Mouse (Mus musculus) bone marrow macrophage, adult 2 months (primary cell): ENCODE measurements around the gene Dusp16. TPM values are rescaled to one million over a fixed set of nuclear protein-coding genes. Genes with fewer than 3 reads are reported as not detected.
"Not testable (repeated sequence)": the region's sequence is repeated elsewhere in the genome, so short reads cannot be mapped to it uniquely, and the experiment has no call there.

Experiments used
- H3K27ac ChIP-seq: 2 replicates; pipeline ENCODE4 v1.5.1; 2012; ENCODE audit warnings: low read depth, low read length; ENCODE audit not compliant: insufficient read depth
- H3K4me1 ChIP-seq: 2 replicates; pipeline ENCODE4 v1.6.1; 2012; ENCODE audit warnings: low read length; ENCODE audit not compliant: control insufficient read depth, insufficient read depth
- H3K4me3 ChIP-seq: 2 replicates; pipeline ENCODE4 v1.5.1; 2012; ENCODE audit warnings: mild to moderate bottlenecking, low read length, moderate library complexity; ENCODE audit not compliant: insufficient read depth
- CTCF ChIP-seq: IDR thresholded peaks from 2 replicates; pipeline ENCODE4 v1.5.1; 2012; ENCODE audit warnings: low read depth, mild to moderate bottlenecking, low read length, moderate library complexity
- POLR2A ChIP-seq: IDR thresholded peaks from 2 replicates; pipeline ENCODE4 v1.6.1; 2012; ENCODE audit warnings: mild to moderate bottlenecking, low read depth, low read length, borderline replicate concordance
- polyA plus RNA-seq: library from polyadenylated mRNA; stranded (reverse); fragments of >200 nt; gene quantifications from 2 replicates; pipeline ENCODE4 v1.2.4, GENCODE M21; 2012; ENCODE audit not compliant: missing spikeins, insufficient read depth, insufficient read length

Dusp16 gene
- polyA plus RNA-seq, 1 experiment: 6.9 TPM

GRCm38 (mm10) chr6:134685515-134685914 lies 106.9 kb downstream of the Dusp16 start:
- H3K27ac ChIP-seq: no peak overlapping the region
- no peak for TF ChIP-seq CTCF
- no peak for TF ChIP-seq POLR2A
- no peaks in the 10 kb centered on the region for H3K4me1 ChIP-seq
- H3K4me3 ChIP-seq: no peak overlapping the region

- TF ChIP-seq CTCF: no peak
- no peak for TF ChIP-seq POLR2A
- H3K4me3 ChIP-seq: no peak overlapping the region
- H3K4me1 ChIP-seq: no peaks in the 10 kb centered on the region
- H3K27ac ChIP-seq: no peak overlapping the region
Measured at GRCm38 (mm10) chr6:134685040-134685439, 107.4 kb downstream of the Dusp16 start.

- Histone ChIP-seq H3K4me3 (no peak overlapping the region), H3K4me1 (peaks cover 3% of the 10 kb centered on the region; the same call in 1 of the 2 replicates), H3K27ac (no peak overlapping the region)
- TF ChIP-seq POLR2A (no peak), CTCF (no peak)
Measured at GRCm38 (mm10) chr6:134684354-134684915, 108.0 kb downstream of the Dusp16 start.

- H3K4me1 ChIP-seq, H3K27ac ChIP-seq, H3K4me3 ChIP-seq: not testable (repeated sequence)
Measured at GRCm38 (mm10) chr6:134679330-134679729, 113.1 kb downstream of the Dusp16 start.

- no peak for TF ChIP-seq POLR2A
- no peak for TF ChIP-seq CTCF
- H3K27ac ChIP-seq: no peak overlapping the region
- H3K4me1 ChIP-seq: peaks cover 6% of the 10 kb centered on the region
Measured at GRCm38 (mm10) chr6:134678037-134678436, 114.4 kb downstream of the Dusp16 start.

GRCm38 (mm10) chr6:134677504-134677903 lies 114.9 kb downstream of the Dusp16 start:
- Histone ChIP-seq H3K27ac (no peak overlapping the region), H3K4me3 (no peak overlapping the region), H3K4me1 (peaks cover 7% of the 10 kb centered on the region)
- TF ChIP-seq POLR2A (no peak), CTCF (no peak)

More at GRCm38 (mm10) chr6:134678037-134678436, 114.4 kb downstream of the Dusp16 start:
- no peak overlapping the region for H3K4me3 ChIP-seq

- peaks cover 31% of the 10 kb centered on the region for H3K4me1 ChIP-seq
- not testable (repeated sequence) for H3K4me3 ChIP-seq, H3K27ac ChIP-seq
Measured at GRCm38 (mm10) chr6:134673712-134674111, 118.7 kb downstream of the Dusp16 start.

- TF ChIP-seq CTCF (no peak), POLR2A (no peak)
- Histone ChIP-seq H3K4me3 (no peak overlapping the region), H3K27ac (no peak overlapping the region), H3K4me1 (peaks cover 33% of the 10 kb centered on the region)
Measured at GRCm38 (mm10) chr6:134670881-134671411, 121.5 kb downstream of the Dusp16 start.

- H3K4me3 ChIP-seq: no peak overlapping the region
- no peak overlapping the region for H3K27ac ChIP-seq
- no peak for TF ChIP-seq CTCF
- TF ChIP-seq POLR2A: no peak
- H3K4me1 ChIP-seq: peaks cover 33% of the 10 kb centered on the region
Measured at GRCm38 (mm10) chr6:134669179-134669865, 123.1 kb downstream of the Dusp16 start.

GRCm38 (mm10) chr6:134668519-134668918 lies 123.9 kb downstream of the Dusp16 start:
- Histone ChIP-seq H3K27ac (no peak overlapping the region), H3K4me3 (no peak overlapping the region), H3K4me1 (peaks cover 30% of the 10 kb centered on the region)
- TF ChIP-seq CTCF (no peak), POLR2A (no peak)

- Histone ChIP-seq H3K4me3 (no peak overlapping the region), H3K4me1 (peaks cover 16% of the 10 kb centered on the region), H3K27ac (no peak overlapping the region)
- TF ChIP-seq POLR2A: no peak
- no peak for TF ChIP-seq CTCF
Measured at GRCm38 (mm10) chr6:134665817-134666216, 126.6 kb downstream of the Dusp16 start.

Other genes starting within 250 kb of the Dusp16 start
- 33.1 and 37.0 TPM in 2 replicates for gene Lrp6, start 225.7 kb downstream of the Dusp16 start, polyA plus RNA-seq
- gene Mansc1, start 160.1 kb downstream of the Dusp16 start, polyA plus RNA-seq: 4.3 and 5.6 TPM in 2 replicates
- gene Borcs5, start 153.1 kb downstream of the Dusp16 start, polyA plus RNA-seq: 3.6 and 4.5 TPM in 2 replicates
- 14.0 and 14.2 TPM in 2 replicates for gene Crebl2, start 37.5 kb upstream of the Dusp16 start, polyA plus RNA-seq
- 6.6 and 7.3 TPM in 2 replicates for gene Gpr19, start 106.0 kb upstream of the Dusp16 start, polyA plus RNA-seq
- 84.8 and 88.6 TPM in 2 replicates for gene Cdkn1b, start 127.8 kb upstream of the Dusp16 start, polyA plus RNA-seq
- 0.29 and 0.36 TPM in 2 replicates for gene Apold1, start 189.1 kb upstream of the Dusp16 start, polyA plus RNA-seq
- 70.4 and 73.4 TPM in 2 replicates for gene Ddx47, start 219.0 kb upstream of the Dusp16 start, polyA plus RNA-seq